Mouse (Mus musculus) inflammation-experienced regulatory T-cells, adult 6 months (primary cell): ENCODE data around the gene Atxn3. TPM values are rescaled to one million over a fixed set of nuclear protein-coding genes. Genes with fewer than 3 reads are reported as not detected.
"Not testable (repeated sequence)": the region's sequence is repeated elsewhere in the genome, so short reads cannot be mapped to it uniquely, and the experiment has no call there.

ENCODE experiments used
- ATAC-seq: one replicate; pipeline ENCODE4 v1.8.0; 2017
- polyA plus RNA-seq, 3 experiments: library from polyadenylated mRNA; unstranded; fragments of 100-300 nt; shearing (Covaris generic); gene quantifications; one replicate each; pipeline ENCODE4 v1.2.1; 2017

Atxn3 gene
- polyA plus RNA-seq, 3 experiments from 2014 or later: 20.7 to 24.7 (median 21.0) TPM

GRCm38 (mm10) chr12:101957079-101957941, 736 bp downstream of the Atxn3 start:
- ATAC-seq: no peak

- not testable (repeated sequence) for ATAC-seq
Measured at GRCm38 (mm10) chr12:101955821-101956220, 2.2 kb downstream of the Atxn3 start.

- ATAC-seq: no peak
Measured at GRCm38 (mm10) chr12:101948801-101949200, 9.2 kb downstream of the Atxn3 start.

DNA sequence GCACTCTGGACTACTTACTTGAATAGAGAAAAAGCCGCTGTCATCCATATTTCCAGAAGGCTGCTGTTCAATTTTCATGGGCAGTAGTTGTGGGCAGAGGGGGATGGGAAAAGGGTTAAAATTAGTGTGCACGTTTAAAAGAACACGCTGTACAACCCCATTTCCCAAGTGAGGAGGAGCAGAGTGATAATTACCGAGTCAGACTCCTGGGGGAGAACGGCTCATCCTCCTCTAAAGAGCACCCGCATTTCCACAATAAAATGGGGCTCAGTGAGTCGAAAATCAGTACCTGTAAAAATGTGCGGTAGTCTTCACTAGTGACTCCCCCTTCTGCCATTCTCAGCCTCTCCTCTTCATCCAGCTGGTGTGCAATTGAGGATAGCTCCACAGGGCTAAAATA, 10.1 kb downstream of the Atxn3 start:
- ATAC-seq: no peak

GRCm38 (mm10) chr12:101937572-101937971, 20.5 kb downstream of the Atxn3 start:
- ATAC-seq: no peak

DNA sequence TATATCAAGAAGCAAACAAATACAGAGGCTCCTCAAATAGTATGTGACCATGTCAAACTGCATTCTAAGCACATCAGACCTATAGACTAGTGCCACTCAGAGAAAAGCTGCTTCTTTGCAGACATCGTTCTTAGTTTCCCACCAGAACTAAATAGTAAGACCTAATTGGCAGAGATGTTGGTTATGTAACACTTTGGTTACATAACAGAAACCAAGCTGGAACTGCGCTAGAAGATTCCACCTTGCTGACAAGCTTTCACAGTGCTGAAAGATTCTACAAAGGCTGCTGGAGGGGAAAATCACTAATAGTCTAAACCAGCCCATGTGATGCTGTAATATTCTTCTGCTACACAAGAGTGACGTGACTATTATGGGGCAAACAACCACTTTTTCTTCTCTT, 22.8 kb downstream of the Atxn3 start:
- no peak for ATAC-seq

DNA sequence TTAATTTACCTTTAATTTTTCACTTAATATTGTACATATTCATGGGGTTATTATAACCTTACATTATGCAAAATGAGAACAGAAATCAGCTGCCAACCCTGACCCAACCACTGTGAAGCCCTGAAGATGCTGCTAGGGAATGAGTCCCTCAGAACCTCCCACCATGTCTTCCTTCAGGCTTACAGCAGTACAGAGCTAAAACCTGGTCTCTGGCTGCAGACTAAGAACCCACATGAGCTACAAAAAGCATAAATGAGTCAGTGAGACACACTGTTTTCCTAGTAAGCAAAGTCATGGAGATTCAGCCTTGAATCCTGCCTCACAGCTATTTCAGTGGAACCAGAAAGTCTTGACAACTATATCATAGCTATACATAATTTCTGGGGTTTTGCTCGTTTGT, 29.6 kb downstream of the Atxn3 start:
- no peak for ATAC-seq

DNA sequence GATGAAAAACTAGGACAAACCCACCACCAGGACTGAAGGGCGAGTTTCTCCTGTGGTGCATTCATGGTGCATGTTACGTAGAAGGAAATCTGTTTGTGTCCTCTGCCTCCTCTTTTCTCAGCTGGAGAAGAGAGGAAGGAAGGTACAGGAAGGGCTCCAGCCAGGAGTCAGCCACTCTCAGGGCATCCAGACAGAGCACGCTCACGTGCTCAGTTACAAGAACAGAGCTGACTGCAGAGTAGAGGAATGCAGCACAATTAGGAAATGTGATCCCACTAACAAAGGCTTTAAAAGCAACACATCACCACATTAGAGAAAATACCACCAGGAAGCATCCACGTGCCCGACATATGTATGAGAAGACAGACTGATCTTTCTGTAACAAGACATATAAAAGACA, 35.7 kb downstream of the Atxn3 start:
- no peak for ATAC-seq

DNA sequence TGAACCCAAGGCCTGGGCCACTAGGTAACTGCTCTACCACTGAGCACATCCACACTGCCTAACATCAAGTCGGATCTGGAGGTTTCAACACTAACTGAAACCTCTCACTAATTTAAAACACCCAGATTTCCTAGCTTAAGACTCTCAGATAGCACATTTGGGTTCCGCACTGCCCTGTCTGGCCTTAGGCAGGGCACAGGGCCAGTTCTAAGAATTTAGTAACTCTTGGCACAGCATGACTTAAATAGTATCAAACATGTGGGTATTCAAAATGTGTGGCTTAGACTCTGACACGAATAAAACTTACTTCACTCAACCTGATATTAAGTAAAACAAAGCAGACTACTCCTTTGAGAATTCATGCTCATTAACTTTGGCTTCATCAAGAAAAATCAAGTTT, 38.2 kb downstream of the Atxn3 start:
- ATAC-seq: no peak

GRCm38 (mm10) chr12:101917165-101917564, 40.9 kb downstream of the Atxn3 start:
- ATAC-seq: no peak

GRCm38 (mm10) chr12:101912626-101913490, 45.2 kb downstream of the Atxn3 start, which contains the start of gene Trip11:
Gene Trip11, minus strand, starts transcription at chr12:101913267.
- peak; percentile 93 for ATAC-seq

DNA sequence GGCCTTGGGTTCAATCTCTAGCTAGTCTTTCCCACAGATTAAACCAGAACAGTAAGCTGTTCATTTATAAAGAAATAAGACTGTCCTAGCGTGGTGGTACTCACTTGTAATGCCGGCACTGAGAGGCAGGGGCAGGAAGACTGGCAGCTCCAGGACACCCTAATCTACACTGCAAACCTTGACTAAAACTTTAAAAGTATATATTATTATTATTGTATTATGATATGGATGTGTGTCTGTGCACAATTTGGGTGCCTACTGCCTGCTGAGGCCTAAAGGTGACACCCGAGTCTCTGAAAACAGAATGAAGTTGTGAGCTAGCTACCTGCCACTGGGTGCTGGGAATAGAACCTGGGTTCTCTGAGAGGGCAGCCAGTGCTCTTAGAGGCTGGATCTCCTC, 46.7 kb downstream of the Atxn3 start:
- ATAC-seq: no peak

DNA sequence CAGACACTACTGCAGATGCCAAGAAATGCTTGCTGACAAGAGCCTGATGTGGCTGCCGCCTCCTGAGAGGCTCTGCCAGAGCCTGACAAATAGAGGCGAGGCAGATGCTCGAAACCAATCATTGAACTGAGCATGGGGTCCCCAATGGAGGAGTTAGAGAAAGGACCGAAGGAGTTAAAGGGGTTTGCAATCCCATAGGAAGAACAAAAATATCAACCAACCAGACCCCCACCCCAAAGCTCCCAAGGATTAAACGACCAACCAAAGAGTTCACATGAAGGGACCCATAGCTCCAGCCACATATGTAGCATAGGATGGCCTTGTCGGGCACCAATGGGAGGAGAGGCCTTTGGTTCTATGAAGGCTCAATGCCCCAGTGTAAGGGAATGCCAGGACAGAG, 47.7 kb downstream of the Atxn3 start:
- no peak for ATAC-seq

DNA sequence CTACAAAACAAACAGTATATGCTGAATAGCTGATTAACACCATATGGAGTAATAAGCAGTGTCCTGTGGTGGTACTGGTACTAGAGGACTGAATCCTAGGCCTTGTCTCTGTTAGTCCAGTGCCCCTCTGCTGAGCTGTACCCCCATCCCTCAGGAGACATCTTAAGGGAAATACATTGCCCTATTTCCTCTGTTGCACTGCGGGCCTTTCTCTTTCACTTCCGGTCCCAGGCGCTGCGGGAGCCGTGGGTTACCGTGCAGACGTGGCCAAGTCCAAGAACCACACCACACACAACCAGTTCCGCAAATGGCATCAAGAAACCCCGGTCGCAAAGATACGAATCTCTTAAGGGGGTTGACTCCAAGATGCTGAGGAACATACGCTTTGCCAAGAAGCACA, 52.2 kb downstream of the Atxn3 start:
- ATAC-seq: peak; percentile 69

GRCm38 (mm10) chr12:101904906-101905305, 53.1 kb downstream of the Atxn3 start:
- no peak for ATAC-seq

DNA sequence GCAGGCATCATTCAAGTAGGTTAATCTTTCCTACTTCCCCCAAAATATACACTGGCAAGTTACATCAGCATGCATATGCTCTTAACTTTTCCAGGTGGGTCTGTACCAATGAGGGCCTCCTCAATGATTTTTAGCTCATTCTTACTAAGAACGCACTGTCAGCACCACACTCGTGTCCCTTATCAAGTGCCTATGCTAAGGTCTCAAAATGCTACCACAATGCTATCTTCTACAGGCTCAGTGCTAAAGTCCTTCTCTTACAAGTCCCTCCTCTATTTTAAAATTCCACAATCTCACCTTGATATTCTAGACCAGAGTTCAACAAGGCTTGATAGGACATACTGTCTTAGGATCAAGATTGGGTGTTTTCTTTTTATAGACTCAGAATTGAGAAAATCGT, 53.9 kb downstream of the Atxn3 start:
- ATAC-seq: no peak

DNA sequence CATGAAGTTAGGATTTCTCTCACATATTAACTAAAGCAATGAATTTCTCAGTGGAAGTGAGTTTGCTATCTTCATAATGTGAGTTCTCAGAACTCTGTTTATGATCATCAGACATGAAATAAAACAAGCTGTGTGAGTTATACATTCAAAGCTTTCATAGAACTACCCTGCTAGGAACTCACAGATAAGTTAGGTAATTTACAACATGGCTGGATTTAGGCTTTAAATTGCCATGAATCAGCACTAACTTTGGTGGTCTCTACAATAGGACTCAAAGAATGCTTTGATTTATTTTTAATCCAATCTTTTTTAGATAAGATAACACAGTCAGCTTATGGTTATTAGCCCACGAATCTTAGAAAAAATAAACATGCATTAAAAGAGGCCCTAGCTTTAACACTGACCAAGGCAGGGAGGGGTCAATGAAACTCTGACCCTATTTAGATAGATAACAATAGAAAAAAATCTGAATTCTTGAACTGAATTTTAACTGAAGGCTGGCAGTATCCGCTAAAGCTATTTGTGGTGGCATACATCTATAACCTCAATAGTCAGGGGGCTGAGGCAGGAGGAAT, 58.3 kb downstream of the Atxn3 start:
- ATAC-seq: no peak

DNA sequence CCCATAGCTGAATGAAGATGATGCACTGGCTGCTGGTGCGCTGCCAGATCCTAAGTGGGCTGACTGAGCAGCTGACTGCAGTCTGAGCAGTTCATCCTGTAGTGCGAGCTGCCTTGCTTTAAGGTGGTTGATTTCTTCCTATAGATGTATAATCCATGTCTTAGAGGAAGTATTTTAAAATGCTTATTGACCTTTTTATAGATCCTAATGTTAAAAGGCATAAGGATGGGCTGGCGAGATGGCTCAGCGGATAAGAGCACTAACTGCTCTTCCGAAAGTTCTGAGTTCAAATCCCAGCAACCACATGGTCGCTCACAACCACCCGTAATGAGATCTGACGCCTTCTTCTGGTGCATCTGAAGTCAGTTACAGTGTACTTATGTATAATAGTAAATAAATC, 59.1 kb downstream of the Atxn3 start:
- ATAC-seq: no peak

DNA sequence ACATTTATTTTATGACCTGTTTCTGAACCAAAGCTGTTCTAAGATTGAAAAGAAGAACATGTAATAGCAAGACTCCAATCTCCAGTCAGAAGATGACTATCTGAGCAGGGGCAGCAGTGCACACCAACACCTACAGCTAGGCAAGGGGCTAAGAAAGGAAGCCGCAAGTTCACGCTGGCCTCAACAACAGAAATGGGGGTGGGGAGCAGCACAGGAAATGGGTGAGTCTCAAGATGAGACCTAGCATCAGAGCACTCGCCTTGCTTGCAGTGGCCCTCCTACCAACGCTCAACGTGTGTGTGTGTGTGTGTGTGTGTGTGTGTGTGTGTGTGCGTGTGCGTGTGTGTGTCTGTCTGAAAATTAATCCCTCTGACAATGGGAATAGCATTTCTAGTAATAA, 60.9 kb downstream of the Atxn3 start:
- ATAC-seq: peak; percentile 99

DNA sequence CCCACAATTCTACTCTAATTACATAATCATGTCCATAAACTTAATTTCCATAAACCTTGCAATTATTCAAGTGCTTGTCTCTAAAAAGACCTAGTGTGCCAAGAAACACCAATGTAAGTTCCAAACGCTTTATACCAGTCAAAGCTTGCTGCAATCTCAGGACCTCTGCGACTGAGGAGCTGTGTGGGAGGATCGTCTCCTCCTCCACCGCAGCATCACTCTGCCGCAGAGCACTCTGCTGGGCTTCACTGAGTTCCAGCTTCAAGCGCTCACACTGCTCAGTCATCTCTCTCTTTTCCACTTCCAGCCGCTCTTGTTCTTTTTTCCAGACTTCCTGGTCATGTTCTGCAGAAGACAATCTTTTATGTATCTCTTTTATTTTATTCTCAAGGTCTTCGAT, 64.8 kb downstream of the Atxn3 start:
- no peak for ATAC-seq

DNA sequence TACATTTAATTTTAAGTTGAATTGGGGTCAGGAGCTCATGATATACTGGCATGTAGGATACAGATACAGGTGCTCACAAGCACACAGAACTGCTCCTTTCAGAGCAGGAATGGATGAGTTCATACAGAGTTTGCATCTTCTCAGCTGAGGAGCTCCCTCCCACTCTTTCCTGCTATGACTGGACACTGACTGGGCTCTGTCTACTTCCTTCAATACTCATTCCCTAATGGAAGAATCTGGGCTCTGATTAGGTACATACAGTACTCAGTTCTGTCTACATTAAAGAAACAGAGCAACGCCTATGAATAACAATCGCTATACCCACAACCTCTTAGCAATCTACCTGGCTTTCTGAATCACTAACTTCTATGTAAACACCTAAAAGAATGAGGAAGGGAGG, 65.2 kb downstream of the Atxn3 start:
- ATAC-seq: no peak

- no peak for ATAC-seq
Measured at GRCm38 (mm10) chr12:101891066-101891465, 67.0 kb downstream of the Atxn3 start.

GRCm38 (mm10) chr12:101889351-101889750, 68.7 kb downstream of the Atxn3 start:
- ATAC-seq: no peak
